16 mouse cellular contexts compared by ENCODE assay signal in the genomic region with DNA sequence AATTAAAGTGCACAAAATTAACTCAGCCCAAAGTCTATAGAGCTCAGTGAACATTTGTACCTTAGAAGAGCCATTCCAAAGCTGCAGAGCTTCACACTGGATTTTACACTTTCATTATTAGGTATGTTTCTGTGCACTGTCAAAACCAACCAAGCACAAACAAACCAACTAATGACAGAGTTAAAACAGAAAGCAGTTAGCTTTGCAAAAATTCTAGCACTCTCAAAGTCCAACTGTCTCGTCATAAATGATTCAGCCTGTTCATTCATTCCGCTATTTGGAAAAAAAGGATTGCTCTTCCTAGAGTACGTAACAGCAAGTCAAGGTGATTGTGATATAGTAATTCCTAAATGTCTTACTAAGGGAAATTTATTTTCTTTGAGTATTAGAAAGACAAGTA. TPM values are rescaled to one million over a fixed set of nuclear protein-coding genes. Genes with fewer than 3 reads are reported as not detected.
"Had no signal": no experiment of that assay in that cellular context is flagged by ENCODE, and none has a peak within 500 bp of the region (broad histone marks: within the 10 kb centered on the region; RNA-seq: fewer than 3 reads in every experiment).

No protein-coding gene starts in this region.

- H3K4me1 ChIP-seq: megakaryocyte, embryonic 14.5 days; midbrain, embryonic 15.5 days; neural tube, embryonic 12.5 days; stomach, embryonic 15.5 days had no signal

- H3K27me3 ChIP-seq: lung, embryonic 15.5 days; megakaryocyte, embryonic 14.5 days; midbrain, embryonic 13.5 days; midbrain, embryonic 15.5 days; neural tube, embryonic 12.5 days; stomach, embryonic 15.5 days had no signal

- H3K4me3 ChIP-seq: lung, embryonic 15.5 days; megakaryocyte, embryonic 14.5 days; midbrain, embryonic 13.5 days; midbrain, embryonic 15.5 days; neural tube, embryonic 12.5 days; stomach, embryonic 15.5 days had no signal

- H3K9ac ChIP-seq: lung, embryonic 15.5 days; midbrain, embryonic 13.5 days; midbrain, embryonic 15.5 days; neural tube, embryonic 12.5 days; stomach, embryonic 15.5 days had no signal

- H3K27ac ChIP-seq: lung, embryonic 15.5 days; macrophage; midbrain, embryonic 13.5 days; midbrain, embryonic 15.5 days; neural tube, embryonic 12.5 days; stomach, embryonic 15.5 days; stomach, postnatal 0 days had no signal

- H3K36me3 ChIP-seq: stomach, embryonic 15.5 days had no signal

- ATAC-seq: lung, postnatal 0 days; midbrain, embryonic 13.5 days; midbrain, embryonic 15.5 days had no signal

- H3K9me3 ChIP-seq: lung, embryonic 15.5 days; midbrain, embryonic 13.5 days; midbrain, embryonic 15.5 days; neural tube, embryonic 12.5 days; stomach, embryonic 15.5 days had no signal

- H3K4me2 ChIP-seq: lung, embryonic 15.5 days; midbrain, embryonic 13.5 days; midbrain, embryonic 15.5 days; neural tube, embryonic 12.5 days; stomach, embryonic 15.5 days had no signal

- DNase-seq: lung, adult 2 months; lung, postnatal 14 days; lung, postnatal 36 days; right cerebral cortex, postnatal 14 days; thymus, adult 2 months; thymus, postnatal 25 days; thymus, postnatal 4 days had no signal

RNA-seq across cellular contexts. Expression of a gene that starts 21.5 kb away (rescaled TPM):
- polyA plus RNA-seq: macrophage had no signal
